Mouse (Mus musculus): Measurements from ENCODE around the gene Jak1. TPM values are rescaled to one million over a fixed set of nuclear protein-coding genes. Genes with fewer than 3 reads are reported as not detected.

Gene Jak1
- polyA plus RNA-seq, 1 experiment = 33.5 TPM

DNA sequence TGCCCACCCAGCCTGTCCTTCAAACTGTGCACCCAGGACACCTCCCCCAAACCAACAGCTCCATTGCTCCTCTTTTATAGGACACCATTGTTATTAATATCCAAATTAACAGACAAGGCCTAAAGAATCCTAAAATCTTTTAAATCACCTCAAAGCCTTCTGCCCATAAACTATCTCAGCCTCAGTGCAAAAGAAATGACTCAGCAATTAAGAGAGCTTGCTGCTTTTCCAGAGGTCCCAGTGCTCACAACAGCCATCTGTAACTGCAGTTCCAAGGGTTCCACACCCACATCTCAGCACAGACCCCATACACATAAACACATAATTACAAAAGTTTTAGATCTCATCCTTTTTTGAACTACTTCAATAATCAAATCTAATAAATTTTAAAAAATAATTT is 13.1 kb downstream of the Jak1 start:
- H3K4me2 ChIP-seq (ENCODE audit: low read depth) = no peak overlapping the region
- no peaks in the 10 kb centered on the region for H3K36me3 ChIP-seq (ENCODE audit: control insufficient read depth, insufficient read depth)
- peaks cover 75% of the 10 kb centered on the region for H3K79me2 ChIP-seq (ENCODE audit: control insufficient read depth, insufficient read depth)
- no peak overlapping the region for H3ac ChIP-seq (ENCODE audit: control insufficient read depth, insufficient read length)
- H3K27me3 ChIP-seq (ENCODE audit: control insufficient read depth, insufficient read depth, insufficient read length) = no peaks in the 10 kb centered on the region
- TF ChIP-seq TCF12 (IDR thresholded peaks at IDR 0.05; ENCODE audit: insufficient read depth, poor library complexity, severe bottlenecking) (no peak), CEBPB (IDR thresholded peaks at IDR 0.05; ENCODE audit: insufficient read depth, poor library complexity, severe bottlenecking) (no peak), REST (IDR thresholded peaks at IDR 0.05; ENCODE audit: insufficient read depth, insufficient read length) (no peak), POLR2AphosphoS2 (IDR thresholded peaks at IDR 0.05; ENCODE audit: insufficient read length, low read depth) (no peak), POLR2A (IDR thresholded peaks at IDR 0.05; ENCODE audit: insufficient read length, low read depth) (no peak), SRF (IDR thresholded peaks at IDR 0.05; ENCODE audit: control insufficient read depth, insufficient read length, low read depth) (no peak), E2F4 (IDR thresholded peaks at IDR 0.05; ENCODE audit: insufficient read depth) (no peak)
- no peak overlapping the region for H3K4me3 ChIP-seq

DNA sequence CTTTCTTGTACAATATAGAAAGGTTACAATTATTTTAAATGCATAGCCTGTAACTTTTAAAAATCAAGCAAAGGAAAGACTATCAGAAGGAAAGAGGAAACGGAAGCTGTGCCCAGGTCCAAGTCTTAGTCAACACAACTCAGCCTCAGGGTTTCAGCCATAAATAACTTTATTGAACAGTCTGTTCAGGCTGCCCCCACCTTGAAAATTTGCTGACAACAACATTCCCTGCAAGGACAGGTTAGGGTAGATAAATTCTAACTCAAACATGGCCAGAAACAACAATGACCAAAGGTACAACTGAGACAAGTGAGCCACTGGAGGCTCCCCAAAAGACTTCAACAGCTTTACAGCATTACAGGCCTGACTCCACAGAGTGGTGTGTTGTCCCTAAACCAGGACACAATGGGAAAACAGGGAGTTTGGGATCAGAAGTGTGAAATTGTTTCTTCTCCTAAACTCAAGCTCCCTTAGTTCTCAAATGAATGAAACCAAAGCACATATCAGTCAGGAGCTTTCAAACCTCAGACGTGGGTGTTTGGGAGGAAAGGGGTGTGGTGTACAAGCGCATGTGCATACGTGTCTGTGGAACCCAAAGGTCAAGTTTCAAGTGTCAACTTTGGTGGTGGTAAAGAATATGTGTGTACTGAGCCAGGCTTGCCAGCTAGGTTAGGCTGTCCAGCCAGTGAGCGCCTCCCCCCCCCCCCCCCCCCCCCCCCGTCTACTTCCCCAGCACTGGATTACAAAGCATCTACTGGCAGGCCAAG is 14.9 kb downstream of the Jak1 start:
- H3K36me3 ChIP-seq (ENCODE audit: control insufficient read depth, insufficient read depth) = no peaks in the 10 kb centered on the region
- no peaks in the 10 kb centered on the region for H3K27me3 ChIP-seq (ENCODE audit: control insufficient read depth, insufficient read depth, insufficient read length)
- no peak overlapping the region for H3K4me2 ChIP-seq (ENCODE audit: low read depth)
- H3ac ChIP-seq (ENCODE audit: control insufficient read depth, insufficient read length) = no peak overlapping the region
- no peak overlapping the region for H3K4me3 ChIP-seq
- H3K79me2 ChIP-seq (ENCODE audit: control insufficient read depth, insufficient read depth) = peaks cover 78% of the 10 kb centered on the region
- no peak for TF ChIP-seq TCF3 (IDR thresholded peaks at IDR 0.05; ENCODE audit: insufficient read length, low read depth)
- no peak for TF ChIP-seq POLR2A (IDR thresholded peaks at IDR 0.05; ENCODE audit: insufficient read length, low read depth)
- no peak for TF ChIP-seq REST (IDR thresholded peaks at IDR 0.05; ENCODE audit: insufficient read depth, insufficient read length)
- TF ChIP-seq E2F4 (IDR thresholded peaks at IDR 0.05; ENCODE audit: insufficient read depth) = no peak
- no peak for TF ChIP-seq CEBPB (IDR thresholded peaks at IDR 0.05; ENCODE audit: insufficient read depth, poor library complexity, severe bottlenecking)
- no peak for TF ChIP-seq MAX (IDR thresholded peaks at IDR 0.05; ENCODE audit: low read depth)
- TF ChIP-seq POLR2AphosphoS2 (IDR thresholded peaks at IDR 0.05; ENCODE audit: insufficient read length, low read depth) = no peak
- no peak for TF ChIP-seq MYOD1 (IDR thresholded peaks at IDR 0.05; ENCODE audit: control insufficient read depth in 1 of 3, insufficient read length in 2 of 3, low read depth in 2 of 3)
- TF ChIP-seq USF1 (IDR thresholded peaks at IDR 0.05; ENCODE audit: low read depth) = no peak
- no peak for TF ChIP-seq SRF (IDR thresholded peaks at IDR 0.05; ENCODE audit: control insufficient read depth, insufficient read length, low read depth)
- no peak for TF ChIP-seq MYOG (IDR thresholded peaks at IDR 0.05; ENCODE audit: control insufficient read depth in 1 of 3, insufficient read depth in 1 of 3, insufficient read length in 2 of 3, low read depth in 2 of 3)
- TF ChIP-seq TCF12 (IDR thresholded peaks at IDR 0.05; ENCODE audit: insufficient read depth, poor library complexity, severe bottlenecking) = no peak

DNA sequence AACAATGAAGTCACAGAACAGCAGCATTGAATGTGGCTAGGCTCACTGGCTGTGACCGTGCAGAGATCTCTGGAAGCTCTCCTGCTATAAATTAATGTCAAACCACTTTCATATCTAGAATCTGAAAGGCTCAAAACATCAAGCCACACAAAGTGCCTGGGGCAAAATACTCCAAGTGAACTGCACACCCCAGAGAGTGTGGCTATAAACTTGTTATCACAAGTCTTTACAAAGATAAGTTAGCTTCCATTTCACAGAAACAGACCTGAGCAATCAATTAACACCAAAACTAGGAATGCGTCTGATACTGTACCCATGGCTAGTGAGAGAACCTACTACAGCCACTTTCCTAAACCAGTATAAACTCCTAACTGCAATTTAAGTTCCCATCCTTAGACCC is 17.7 kb downstream of the Jak1 start:
- Histone ChIP-seq H3K4me3 (no peak overlapping the region), H3K4me2 (ENCODE audit: low read depth) (no peak overlapping the region), H3ac (ENCODE audit: control insufficient read depth, insufficient read length) (no peak overlapping the region), H3K36me3 (ENCODE audit: control insufficient read depth, insufficient read depth) (no peaks in the 10 kb centered on the region), H3K27me3 (ENCODE audit: control insufficient read depth, insufficient read depth, insufficient read length) (no peaks in the 10 kb centered on the region), H3K79me2 (ENCODE audit: control insufficient read depth, insufficient read depth) (peaks cover 61% of the 10 kb centered on the region)
- no peak for TF ChIP-seq POLR2AphosphoS2 (IDR thresholded peaks at IDR 0.05; ENCODE audit: insufficient read length, low read depth)
- TF ChIP-seq USF1 (IDR thresholded peaks at IDR 0.05; ENCODE audit: low read depth) = no peak
- no peak for TF ChIP-seq MYOG (IDR thresholded peaks at IDR 0.05; ENCODE audit: control insufficient read depth in 1 of 3, insufficient read depth in 1 of 3, insufficient read length in 2 of 3, low read depth in 2 of 3)
- no peak for TF ChIP-seq SRF (IDR thresholded peaks at IDR 0.05; ENCODE audit: control insufficient read depth, insufficient read length, low read depth)
- no peak for TF ChIP-seq E2F4 (IDR thresholded peaks at IDR 0.05; ENCODE audit: insufficient read depth)
- TF ChIP-seq TCF12 (IDR thresholded peaks at IDR 0.05; ENCODE audit: insufficient read depth, poor library complexity, severe bottlenecking) = no peak
- no peak for TF ChIP-seq POLR2A (IDR thresholded peaks at IDR 0.05; ENCODE audit: insufficient read length, low read depth)
- no peak for TF ChIP-seq MAX (IDR thresholded peaks at IDR 0.05; ENCODE audit: low read depth)
- TF ChIP-seq MYOD1 (IDR thresholded peaks at IDR 0.05; ENCODE audit: control insufficient read depth in 1 of 3, insufficient read length in 2 of 3, low read depth in 2 of 3) = no peak
- no peak for TF ChIP-seq REST (IDR thresholded peaks at IDR 0.05; ENCODE audit: insufficient read depth, insufficient read length)
- TF ChIP-seq CEBPB (IDR thresholded peaks at IDR 0.05; ENCODE audit: insufficient read depth, poor library complexity, severe bottlenecking) = no peak
- TF ChIP-seq TCF3 (IDR thresholded peaks at IDR 0.05; ENCODE audit: insufficient read length, low read depth) = no peak

DNA sequence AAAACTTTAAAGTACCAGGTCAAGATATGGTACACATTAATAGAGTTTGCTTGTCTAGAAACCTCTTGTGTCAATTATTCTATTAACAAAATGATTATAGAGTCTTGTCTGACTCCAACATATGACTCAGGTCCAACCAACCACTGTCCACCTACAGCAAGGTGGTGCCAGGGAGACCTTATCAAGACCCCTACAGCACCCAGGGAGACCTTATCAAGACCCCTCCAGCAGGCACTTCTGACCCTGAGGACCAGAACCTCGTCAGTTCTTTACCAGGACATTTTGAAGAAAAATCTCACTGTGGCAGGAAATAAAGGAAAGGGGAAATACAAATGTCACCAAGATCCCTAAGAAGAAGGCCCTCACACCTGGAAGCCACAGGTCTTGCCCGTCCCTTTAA is 18.5 kb downstream of the Jak1 start:
- no peaks in the 10 kb centered on the region for H3K27me3 ChIP-seq (ENCODE audit: control insufficient read depth, insufficient read depth, insufficient read length)
- TF ChIP-seq TCF3 (IDR thresholded peaks at IDR 0.05; ENCODE audit: insufficient read length, low read depth) = no peak
- TF ChIP-seq MYOG (IDR thresholded peaks at IDR 0.05; ENCODE audit: control insufficient read depth in 1 of 3, insufficient read depth in 1 of 3, insufficient read length in 2 of 3, low read depth in 2 of 3) = no peak
- no peak for TF ChIP-seq TCF12 (IDR thresholded peaks at IDR 0.05; ENCODE audit: insufficient read depth, poor library complexity, severe bottlenecking)

More for the DNA sequence above, 18.5 kb downstream of the Jak1 start:
- Histone ChIP-seq H3K4me3 (no peak overlapping the region), H3K4me2 (ENCODE audit: low read depth) (no peak overlapping the region), H3K79me2 (ENCODE audit: control insufficient read depth, insufficient read depth) (peaks cover 61% of the 10 kb centered on the region), H3K36me3 (ENCODE audit: control insufficient read depth, insufficient read depth) (no peaks in the 10 kb centered on the region), H3ac (ENCODE audit: control insufficient read depth, insufficient read length) (no peak overlapping the region)
